Mouse (Mus musculus) 3134 (cell line): ENCODE data around the gene Smyd3.
"Not testable (repeated sequence)": the region's sequence is repeated elsewhere in the genome, so short reads cannot be mapped to it uniquely, and the experiment has no call there.

Experiments used
- DNase-seq: peaks from one replicate; pipeline ENCODE4 v3.0.0-alpha.2; 2011; ENCODE audit warnings: low spot score; ENCODE audit not compliant: insufficient read length; ENCODE audit errors: extremely low read depth

Smyd3 gene

GRCm38 (mm10) chr1:179302446-179303230 is 215.2 kb downstream of the Smyd3 start:
- no peak for DNase-seq

DNA sequence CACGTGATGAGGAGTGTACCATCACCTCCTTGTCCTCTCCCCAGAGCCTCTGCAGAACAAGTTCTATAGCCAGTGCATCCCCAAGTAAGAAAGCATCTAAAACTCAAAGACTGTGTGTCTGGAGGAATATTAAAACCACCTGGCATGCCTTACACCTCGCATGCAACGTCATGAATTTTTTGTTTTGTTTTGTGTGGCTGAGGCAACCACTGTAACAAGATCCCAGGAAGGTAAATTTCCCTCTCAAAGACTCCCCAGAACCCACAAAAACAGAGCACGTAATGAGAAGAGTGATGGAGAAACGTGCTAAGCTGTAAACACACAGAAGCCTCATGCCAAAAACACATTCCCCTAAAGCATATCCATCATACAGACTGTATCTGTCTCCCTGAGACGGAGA is 222.2 kb downstream of the Smyd3 start:
- no peak for DNase-seq

- no peak for DNase-seq
Observed at GRCm38 (mm10) chr1:179293772-179294353, 224.0 kb downstream of the Smyd3 start.

DNA sequence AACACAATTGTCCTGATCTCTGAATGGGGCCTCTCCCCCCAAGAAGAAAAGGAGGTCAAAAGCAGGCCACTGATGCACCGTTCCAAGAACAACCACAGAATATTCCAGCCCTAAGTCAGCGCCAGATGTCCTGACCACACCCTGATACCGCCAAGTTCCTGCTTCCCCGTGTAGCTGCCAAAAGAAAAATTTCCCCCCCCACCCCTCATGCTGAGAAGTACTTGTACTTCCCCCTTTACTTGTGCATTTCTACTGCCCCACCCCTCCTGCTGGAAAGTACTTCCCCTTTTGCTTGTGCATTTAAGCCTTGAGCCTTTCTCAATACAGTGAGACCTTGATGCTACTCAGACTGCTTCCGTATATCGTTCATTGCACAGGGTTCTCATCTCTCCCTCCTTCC is 227.7 kb downstream of the Smyd3 start:
- not testable (repeated sequence) for DNase-seq

DNA sequence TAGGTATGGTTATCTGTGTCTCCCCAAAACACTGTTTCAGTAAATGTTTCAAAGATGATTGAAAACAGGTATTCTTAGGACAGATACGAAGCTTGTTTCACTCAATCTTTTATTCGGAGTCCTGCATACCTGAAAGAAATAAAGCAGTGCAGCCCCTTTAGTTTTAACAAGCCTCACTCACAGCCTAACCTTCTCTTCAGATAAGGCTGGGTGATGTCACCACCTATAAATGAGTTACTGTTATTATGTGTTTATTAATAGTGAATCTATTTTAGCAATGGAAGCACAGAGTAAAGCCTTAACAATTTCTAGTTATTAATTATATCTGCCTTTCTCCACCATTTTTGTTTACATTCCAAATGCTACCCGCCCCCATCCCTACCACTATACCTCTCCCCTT is 228.1 kb downstream of the Smyd3 start:
- no peak for DNase-seq

- no peak for DNase-seq
Observed at GRCm38 (mm10) chr1:179286748-179287147, 231.1 kb downstream of the Smyd3 start.

DNA sequence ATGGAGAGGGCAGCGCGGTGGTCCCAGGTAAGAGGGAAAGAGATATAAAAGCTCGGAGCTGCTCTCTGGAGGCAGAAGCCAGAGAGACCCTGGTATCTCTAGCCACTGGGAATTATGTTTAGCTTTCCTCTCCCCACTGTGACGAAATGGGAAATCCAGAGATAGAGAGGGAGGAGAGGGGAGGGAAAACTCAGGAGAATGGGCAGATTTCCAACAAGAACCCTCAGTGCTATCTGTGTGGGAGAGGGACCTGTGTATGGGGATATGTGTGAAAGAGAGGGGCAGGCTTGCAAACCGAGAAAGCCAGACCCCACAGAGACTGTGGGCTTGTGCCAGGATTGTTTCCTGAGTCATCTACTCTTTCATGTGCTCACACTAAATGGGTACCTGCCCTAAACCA is 235.0 kb downstream of the Smyd3 start:
- no peak for DNase-seq

- no peak for DNase-seq
Observed at GRCm38 (mm10) chr1:179281401-179282121, 236.3 kb downstream of the Smyd3 start.

- DNase-seq: no peak
Observed at GRCm38 (mm10) chr1:179279116-179279515, 238.7 kb downstream of the Smyd3 start.

- no peak for DNase-seq
Observed at GRCm38 (mm10) chr1:179277346-179277745, 240.5 kb downstream of the Smyd3 start.

GRCm38 (mm10) chr1:179276866-179277265 is 241.0 kb downstream of the Smyd3 start:
- no peak for DNase-seq

DNA sequence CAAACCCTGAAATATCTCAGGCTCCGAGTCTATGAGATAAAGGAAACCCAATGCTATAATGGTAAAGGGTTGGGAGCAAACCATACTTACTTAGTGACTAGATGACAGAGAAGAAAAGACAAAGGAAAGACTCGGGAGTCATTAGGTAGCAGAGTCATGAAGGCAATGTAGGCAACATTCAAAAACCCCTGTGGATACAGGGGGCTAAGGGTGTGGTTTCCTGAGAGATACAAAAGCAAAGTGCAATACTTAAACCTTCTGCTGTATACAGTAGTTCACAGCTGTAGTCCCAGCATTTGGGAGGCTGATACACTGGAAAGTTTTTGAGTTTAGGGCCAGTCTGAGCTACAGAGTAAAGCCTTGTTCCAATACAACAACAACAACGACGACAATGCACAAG is 244.9 kb downstream of the Smyd3 start:
- no peak for DNase-seq

GRCm38 (mm10) chr1:179272351-179272750 is 245.5 kb downstream of the Smyd3 start:
- no peak for DNase-seq

DNA sequence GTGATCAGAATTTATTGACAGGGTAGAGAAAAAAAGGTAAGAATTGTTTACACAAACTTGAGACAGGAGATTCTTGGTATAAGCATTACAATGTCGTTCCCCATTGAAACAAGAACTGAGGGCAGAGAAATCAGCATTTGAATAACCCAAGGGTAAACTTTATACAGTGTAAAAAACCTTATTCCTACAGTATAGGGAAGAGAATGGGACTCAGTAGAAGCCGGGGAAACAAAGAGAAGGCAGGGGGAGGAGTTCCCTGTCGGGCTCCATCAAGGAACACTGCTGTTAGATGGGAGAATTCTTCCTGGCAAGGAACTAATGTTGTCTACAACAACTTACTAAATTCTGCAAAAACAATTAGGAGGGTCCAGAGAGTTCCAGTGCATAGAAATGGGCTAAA is 250.9 kb downstream of the Smyd3 start:
- no peak for DNase-seq

DNA sequence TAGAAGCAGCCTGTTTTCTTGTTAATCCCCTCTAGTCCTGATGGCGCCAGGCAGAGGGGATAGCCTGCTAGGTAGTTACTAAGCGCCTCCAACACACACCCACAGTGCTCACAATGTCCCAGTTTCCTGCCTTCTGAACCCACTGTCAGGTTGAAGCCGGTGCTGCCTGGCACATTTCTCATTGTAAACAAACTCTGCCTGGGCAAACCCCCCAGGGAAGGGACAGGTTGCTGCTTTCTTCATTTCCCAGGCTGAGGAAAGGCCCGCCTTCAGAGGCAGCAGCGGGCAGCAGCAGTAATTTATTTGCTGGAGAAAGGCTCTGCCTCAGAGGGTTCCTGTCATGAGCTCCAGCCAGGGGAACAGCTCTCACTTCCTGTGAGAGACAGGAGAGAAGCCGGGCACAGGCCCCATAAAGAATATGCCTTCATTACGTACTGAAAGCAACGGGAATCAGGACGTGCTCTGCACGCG is 256.3 kb downstream of the Smyd3 start:
- DNase-seq: no peak

GRCm38 (mm10) chr1:179255826-179256512 is 261.9 kb downstream of the Smyd3 start:
- DNase-seq: no peak

GRCm38 (mm10) chr1:179254531-179254930 is 263.3 kb downstream of the Smyd3 start:
- no peak for DNase-seq

- no peak for DNase-seq
Observed at GRCm38 (mm10) chr1:179252611-179253010, 265.2 kb downstream of the Smyd3 start.

DNA sequence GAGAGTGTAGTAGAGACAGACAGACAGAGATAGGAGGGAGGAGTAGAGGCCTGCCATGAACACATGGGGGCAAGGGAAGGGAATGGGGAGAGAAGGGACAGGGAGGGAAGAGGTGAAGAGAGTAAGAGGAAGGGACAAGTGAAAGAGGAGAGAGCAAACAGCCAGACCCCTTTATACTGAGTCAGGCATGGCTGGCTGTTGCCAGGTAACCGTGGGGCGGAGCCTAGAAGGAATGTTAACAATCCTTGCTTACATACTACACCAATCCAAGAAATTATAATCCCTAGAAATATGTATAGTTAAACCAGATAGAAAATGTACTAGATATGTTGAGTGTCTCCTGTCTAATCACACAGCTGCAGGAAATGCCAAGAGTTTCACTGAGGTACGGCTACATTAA is 267.5 kb downstream of the Smyd3 start:
- no peak for DNase-seq

DNA sequence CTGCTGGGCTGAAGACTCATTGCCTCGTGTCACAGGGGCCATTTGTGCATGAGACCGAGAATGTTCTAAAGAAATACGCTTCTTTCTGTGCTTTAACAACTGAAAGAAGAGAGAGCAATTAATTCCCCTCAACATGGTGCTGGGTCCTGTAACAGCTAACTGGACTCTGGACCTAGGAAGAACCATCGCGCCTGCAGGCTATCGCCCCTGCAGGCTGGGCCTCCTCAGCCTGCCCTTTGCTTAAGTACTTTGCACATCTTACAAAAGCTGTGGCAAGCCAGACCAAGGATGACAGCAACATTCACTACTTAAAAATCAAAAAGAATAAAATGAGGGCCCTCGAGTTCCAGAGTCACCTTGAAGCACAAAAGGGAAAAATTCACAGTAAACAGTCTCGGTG is 274.3 kb downstream of the Smyd3 start:
- no peak for DNase-seq

DNA sequence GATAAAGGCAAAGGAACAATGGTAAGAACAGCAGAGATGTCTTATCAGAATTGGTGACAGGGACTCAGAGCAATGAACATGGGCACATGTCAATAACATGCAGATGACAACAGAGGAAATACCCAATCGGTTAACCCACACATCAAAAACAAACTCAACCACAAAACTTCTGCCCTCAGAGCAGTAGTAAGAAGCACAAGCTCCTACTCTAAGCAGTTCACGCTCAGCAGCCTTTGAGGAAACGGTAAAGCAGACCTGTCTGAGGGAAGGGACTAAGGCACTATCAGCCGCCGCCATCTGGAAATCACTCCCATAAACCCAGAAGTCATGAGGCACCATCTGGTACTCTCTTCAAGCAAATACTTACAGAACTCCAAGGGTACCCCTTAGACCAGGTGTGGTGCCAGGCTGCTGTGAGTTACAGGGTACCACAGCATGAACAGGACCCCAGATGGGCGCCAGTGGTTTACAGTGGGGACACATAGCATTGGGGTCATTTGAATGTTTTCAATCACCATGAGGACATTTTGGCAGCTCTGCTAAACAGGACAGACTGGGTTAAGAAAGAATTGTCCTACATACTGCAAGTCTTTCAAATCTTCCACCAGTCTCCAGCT is 277.1 kb downstream of the Smyd3 start:
- DNase-seq: no peak
